Mouse (Mus musculus): ENCODE results near the gene Kremen2.
A peak's percentile ranks its signal among the peaks of the same experiment; 100 is the strongest.

Kremen2 gene

DNA sequence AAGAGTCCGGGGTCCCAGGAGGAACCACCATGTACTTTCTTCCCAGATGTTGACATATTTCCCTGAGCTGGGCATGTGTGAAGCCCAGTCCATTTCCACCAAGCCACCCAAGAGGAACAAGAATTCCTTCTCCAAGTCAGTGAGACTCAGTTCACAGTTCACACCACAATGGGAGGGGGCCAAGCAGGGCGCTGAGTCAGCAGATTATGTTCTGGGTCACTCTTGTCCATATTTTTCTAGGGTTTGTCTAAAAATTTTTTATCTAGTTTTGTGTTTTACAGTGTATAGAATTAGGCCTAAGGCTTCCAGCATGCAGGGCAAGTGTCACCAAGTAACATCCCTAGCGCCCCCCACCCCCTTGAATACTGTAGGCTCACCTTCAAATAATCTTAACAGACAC, 15.5 kb upstream of the Kremen2 start:
- ATAC-seq (ENCODE audit: insufficient number of reproducible peaks, low FRiP score, low TSS enrichment) = no peak

DNA sequence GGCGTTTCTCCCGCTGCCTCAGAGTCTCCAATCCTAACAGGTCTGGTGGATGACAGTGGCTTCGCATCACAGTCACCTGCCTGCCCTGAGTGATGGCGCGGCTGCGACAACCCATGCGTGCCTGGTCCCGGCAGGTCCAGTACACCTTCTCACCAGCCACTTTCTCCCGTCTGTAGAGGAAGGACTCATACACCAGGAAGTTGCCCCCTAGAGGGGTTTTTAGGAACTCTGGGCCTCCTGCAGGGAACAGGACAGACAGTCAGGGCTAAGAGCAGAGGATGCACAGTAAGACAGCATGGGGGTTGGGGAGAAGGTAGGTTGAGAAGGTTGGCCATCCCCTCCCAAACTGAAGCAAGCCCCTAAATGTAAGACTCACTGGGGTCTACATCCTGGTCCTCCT, 14.6 kb upstream of the Kremen2 start:
- ATAC-seq (ENCODE audit: insufficient number of reproducible peaks, low FRiP score, low TSS enrichment) = no peak

DNA sequence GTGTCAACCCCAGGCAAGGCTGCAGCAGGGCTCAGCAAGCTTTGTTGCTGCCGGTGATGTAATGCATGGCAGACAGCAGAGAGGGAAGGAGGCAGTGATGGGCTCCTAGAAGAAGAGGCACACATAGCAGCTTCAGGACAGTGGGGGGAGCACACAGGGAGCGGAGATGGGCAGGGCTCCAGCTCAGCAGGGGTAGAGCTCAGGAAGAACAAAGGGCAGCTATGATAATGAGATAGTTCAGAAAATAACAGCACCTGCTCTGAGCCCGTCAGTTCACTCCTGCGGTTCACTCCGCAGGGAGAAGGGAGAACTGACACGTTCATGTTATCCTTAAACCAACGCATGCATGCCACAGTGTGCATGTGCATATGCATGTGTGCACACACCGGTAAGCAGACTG, 13.2 kb upstream of the Kremen2 start:
- ATAC-seq (ENCODE audit: insufficient number of reproducible peaks, low FRiP score, low TSS enrichment) = no peak

GRCm38 (mm10) chr17:23757581-23757980, 11.9 kb upstream of the Kremen2 start:
- ATAC-seq (ENCODE audit: insufficient number of reproducible peaks, low FRiP score, low TSS enrichment) = no peak

- no peak for ATAC-seq (ENCODE audit: insufficient number of reproducible peaks, low FRiP score, low TSS enrichment)
Observed at GRCm38 (mm10) chr17:23755689-23756088, 10.1 kb upstream of the Kremen2 start.

- ATAC-seq (ENCODE audit: insufficient number of reproducible peaks, low FRiP score, low TSS enrichment) = no peak
Observed at GRCm38 (mm10) chr17:23749400-23750191, 4.0 kb upstream of the Kremen2 start.

- ATAC-seq (ENCODE audit: insufficient number of reproducible peaks, low FRiP score, low TSS enrichment) = no peak; the same call in 1 of the 2 replicates
Observed at GRCm38 (mm10) chr17:23748631-23749391, 3.2 kb upstream of the Kremen2 start.

GRCm38 (mm10) chr17:23748026-23748425, 2.4 kb upstream of the Kremen2 start:
- ATAC-seq (ENCODE audit: insufficient number of reproducible peaks, low FRiP score, low TSS enrichment) = no peak

DNA sequence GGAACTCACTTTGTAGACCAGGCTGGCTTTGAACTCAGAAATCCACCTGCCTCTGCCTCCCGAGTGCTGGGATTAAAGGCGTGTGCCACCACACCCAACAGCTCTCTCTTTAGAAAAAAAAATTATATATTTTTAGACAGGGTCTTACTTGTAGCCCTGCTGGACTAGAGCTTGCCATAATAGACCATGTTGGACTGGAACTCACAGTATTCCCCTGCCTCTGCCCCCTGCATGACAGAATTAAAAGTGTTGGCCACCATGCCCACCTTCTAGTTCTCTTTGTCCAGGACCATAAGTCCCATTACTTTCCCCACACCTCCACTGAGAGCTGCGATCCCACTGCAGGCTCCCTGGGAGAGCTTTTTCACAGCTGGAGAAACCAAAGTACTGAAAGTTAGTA, 1.8 kb upstream of the Kremen2 start:
- ATAC-seq (ENCODE audit: insufficient number of reproducible peaks, low FRiP score, low TSS enrichment) = no peak

- ATAC-seq (ENCODE audit: insufficient number of reproducible peaks, low FRiP score, low TSS enrichment) = no peak
Observed at GRCm38 (mm10) chr17:23746767-23747166, 1.1 kb upstream of the Kremen2 start.

DNA sequence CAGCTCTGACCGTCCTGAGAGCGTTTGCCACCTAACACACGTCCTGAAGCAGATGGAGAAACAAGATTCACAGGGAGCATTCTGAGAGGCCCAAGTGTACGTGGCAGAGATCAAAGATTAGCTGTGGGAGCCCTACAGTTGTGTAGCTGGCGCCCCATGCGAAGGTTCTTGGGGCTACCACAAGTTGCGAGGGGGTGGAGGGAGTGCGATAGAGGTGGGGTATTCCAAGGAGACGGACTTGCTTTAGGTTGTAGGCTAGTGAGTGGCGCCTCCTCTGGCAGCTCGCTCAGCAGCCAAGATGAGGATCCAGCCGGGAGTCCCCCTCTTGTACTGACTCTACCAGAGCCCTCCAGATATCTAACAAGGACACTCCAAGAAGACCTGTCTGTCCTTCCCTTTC, 678 bp upstream of the Kremen2 start:
- no peak for ATAC-seq (ENCODE audit: insufficient number of reproducible peaks, low FRiP score, low TSS enrichment)

GRCm38 (mm10) chr17:23744651-23745050, 982 bp downstream of the Kremen2 start:
- no peak for ATAC-seq (ENCODE audit: insufficient number of reproducible peaks, low FRiP score, low TSS enrichment)

DNA sequence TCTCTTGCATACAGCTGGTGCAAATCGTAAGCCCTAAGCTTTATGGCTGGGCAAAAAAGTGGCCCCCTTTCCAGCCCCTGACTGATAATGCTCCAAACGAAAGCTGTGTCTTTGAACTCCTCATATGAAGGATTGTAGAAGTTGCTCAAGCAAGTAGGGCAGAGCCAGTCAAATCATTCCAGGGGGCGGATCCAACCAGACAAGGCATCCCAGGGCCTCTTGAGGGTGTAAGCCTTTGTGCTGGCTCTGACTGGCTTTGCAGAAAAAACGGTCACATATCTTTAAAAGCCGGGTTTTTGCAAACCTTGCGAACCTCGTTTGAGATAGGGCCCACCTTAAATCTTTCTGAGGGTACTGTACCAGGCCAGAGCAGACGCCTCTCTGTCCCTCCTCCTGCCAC, 1.6 kb downstream of the Kremen2 start:
- ATAC-seq (ENCODE audit: insufficient number of reproducible peaks, low FRiP score, low TSS enrichment) = no peak

DNA sequence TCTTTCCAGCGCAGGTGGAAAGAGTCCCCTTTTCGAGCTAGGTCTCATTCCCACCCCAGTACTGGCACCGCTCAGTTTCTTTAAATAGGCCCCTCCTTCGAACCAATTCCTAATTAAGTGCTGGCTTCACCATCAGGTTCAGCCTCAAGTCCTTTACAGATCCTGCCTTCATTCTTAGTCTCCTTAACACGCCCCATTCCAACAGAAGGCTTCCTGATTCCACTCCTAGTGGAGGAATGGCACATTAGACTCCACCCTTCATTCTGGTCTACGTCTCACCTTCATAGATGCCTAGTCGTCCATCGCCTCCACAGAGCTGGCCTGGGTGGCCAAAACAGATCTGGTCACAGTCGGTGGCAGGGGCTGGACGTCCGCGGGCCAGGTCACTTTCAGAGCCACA, 2.7 kb downstream of the Kremen2 start:
- no peak for ATAC-seq (ENCODE audit: insufficient number of reproducible peaks, low FRiP score, low TSS enrichment)

- ATAC-seq (ENCODE audit: insufficient number of reproducible peaks, low FRiP score, low TSS enrichment) = no peak
Observed at GRCm38 (mm10) chr17:23742210-23742793, 3.3 kb downstream of the Kremen2 start.

DNA sequence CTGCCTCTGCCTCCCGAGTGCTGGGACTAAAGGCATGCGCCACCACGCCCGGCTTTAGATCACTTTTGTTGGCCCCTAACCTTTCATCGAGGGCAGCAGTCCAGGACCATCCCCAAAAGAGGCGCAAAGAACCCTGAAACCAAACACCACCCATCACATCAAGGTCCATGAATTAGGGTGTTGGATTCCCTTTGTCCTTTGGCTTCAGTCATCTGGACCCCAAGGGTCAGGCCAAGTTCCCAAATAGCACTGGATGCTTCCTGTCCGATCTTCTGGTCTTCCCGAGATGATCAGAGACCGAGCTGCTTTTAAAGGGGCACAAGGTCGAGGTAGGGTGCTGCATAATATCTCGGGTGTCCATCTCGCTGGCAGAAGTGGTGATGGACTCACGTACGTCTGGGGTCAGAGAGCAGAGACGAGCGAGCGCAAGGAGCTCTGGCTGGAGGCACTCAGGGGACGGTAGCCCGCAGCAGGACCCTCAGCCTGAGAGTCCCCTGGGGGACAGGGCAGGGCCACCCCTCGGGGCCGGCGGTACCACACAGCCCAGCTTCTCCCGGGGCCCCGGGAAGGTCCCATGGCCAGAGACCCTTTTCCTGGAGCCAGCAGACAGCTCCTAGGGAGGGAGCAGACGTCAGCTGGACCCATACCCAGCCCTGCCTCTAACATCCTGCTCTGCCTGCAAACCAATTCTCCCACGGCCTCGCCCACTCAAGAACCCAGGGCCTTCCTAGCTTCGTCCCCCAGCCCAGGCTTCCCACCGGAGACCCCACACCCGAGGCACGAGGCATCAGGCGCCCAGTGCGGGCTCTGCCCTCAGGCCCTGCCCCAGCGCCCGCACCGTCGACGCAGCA, 4.0 kb downstream of the Kremen2 start:
- no peak for ATAC-seq (ENCODE audit: insufficient number of reproducible peaks, low FRiP score, low TSS enrichment)

- no peak for ATAC-seq (ENCODE audit: insufficient number of reproducible peaks, low FRiP score, low TSS enrichment)
Observed at GRCm38 (mm10) chr17:23740598-23741021, 5.0 kb downstream of the Kremen2 start, which contains the start of gene Paqr4. Gene Paqr4, minus strand, starts transcription at chr17:23740867.

- ATAC-seq (ENCODE audit: insufficient number of reproducible peaks, low FRiP score, low TSS enrichment) = peak; percentile 85
Observed at GRCm38 (mm10) chr17:23740136-23740584, 5.5 kb downstream of the Kremen2 start.

DNA sequence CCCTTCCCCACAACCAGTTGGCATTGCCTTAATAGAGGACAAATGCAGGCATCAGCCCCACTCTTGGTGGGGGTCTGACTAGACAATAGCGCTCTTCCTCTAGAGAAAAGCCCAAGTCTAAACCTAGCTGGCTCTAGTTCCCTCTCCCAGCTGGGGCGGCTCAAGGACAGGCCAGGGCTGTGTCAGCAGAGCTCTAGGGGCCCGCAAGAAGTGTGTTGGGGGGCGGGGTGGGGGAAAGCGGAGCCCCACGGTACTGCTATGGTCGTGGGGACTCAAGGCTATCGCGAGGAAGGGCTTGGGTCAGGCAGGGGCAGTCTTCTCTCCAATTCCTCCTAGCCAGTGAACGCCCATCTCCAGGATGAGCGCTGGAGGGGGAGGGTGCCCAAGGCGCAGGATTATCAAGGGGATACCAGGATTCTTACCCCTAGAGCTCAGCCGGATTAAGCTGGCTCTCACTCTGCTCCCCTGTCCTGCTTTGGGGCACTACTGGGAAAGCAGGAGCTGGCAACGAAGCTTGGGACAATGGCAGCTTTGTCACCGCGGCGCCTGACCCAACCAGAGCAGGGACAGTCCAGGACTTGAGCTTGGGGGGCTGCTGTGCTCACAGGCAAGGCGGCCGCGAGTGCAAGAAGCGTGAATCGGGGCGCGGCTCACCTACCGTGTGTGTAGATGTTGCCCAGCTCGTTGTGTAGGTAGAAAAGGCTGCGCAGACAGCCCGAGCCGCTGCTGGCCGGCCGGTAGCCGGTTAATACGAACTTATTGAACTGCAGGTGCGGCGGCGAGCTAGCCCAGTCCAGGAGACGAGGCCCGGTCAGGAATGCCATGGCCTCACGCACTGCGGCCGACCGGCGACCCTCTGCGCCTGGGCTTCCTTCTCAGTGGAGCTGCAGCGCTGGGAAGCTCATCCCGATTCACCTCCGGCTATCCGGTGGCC, 6.2 kb downstream of the Kremen2 start:
- ATAC-seq (ENCODE audit: insufficient number of reproducible peaks, low FRiP score, low TSS enrichment) = no peak
